15 mouse cellular contexts compared by ENCODE assay signal in genomic region chr9:122186643-122187226, GRCm38 (mm10).
DNase-seq lines count a peak whose midpoint lies in the region; ATAC-seq and TF ChIP-seq lines count a peak whose summit lies in the region.
"Had no signal": no experiment of that assay in that cellular context is flagged by ENCODE, and none has a peak within 500 bp of the region (broad histone marks: within the 10 kb centered on the region; RNA-seq: fewer than 3 reads in every experiment).

No protein-coding gene starts in this region.

- 61% methylated on average over 1 of the region's 1 CpGs for WGBS in hindbrain, embryonic 10.5 days
- WGBS in hindbrain, embryonic 16.5 days: 100% methylated on average over 1 of the region's 1 CpGs
- 78% methylated on average over 1 of the region's 1 CpGs for WGBS in liver, adult 2 months
- WGBS in liver, embryonic 11.5 days: 68% methylated on average over 1 of the region's 1 CpGs
- whole genome bisulfite sequencing in heart, embryonic 14.5 days: 50% methylated on average over 1 of the region's 1 CpGs
- WGBS in stomach, embryonic 16.5 days: 57% methylated on average over 1 of the region's 1 CpGs
- WGBS in forebrain, embryonic 11.5 days: 88% methylated on average over 1 of the region's 1 CpGs

- H3K27me3 ChIP-seq in hindbrain, embryonic 10.5 days (ENCODE audit: insufficient read depth, poor library complexity, severe bottlenecking): no peaks in the 10 kb centered on the region
- no peaks in the 10 kb centered on the region for H3K27me3 ChIP-seq in hindbrain, embryonic 16.5 days (replicated peaks; ENCODE audit: control insufficient read depth, insufficient read depth, low read length)
- no peaks in the 10 kb centered on the region for H3K27me3 ChIP-seq in liver, adult 2 months (ENCODE audit: control insufficient read depth, insufficient read depth, low read length)
- H3K27me3 ChIP-seq in liver, embryonic 11.5 days (replicated peaks; ENCODE audit: control insufficient read depth, insufficient read depth, low read length): no peaks in the 10 kb centered on the region
- no peaks in the 10 kb centered on the region for H3K27me3 ChIP-seq in heart, embryonic 14.5 days (ENCODE audit: control insufficient read depth, insufficient read depth, low read length)
- H3K27me3 ChIP-seq in stomach, embryonic 16.5 days (ENCODE audit: control insufficient read depth, insufficient read depth, low read length): no peaks in the 10 kb centered on the region
- H3K27me3 ChIP-seq in forebrain, embryonic 11.5 days (ENCODE audit: control insufficient read depth, insufficient read depth, low read length): no peaks in the 10 kb centered on the region
- H3K27me3 ChIP-seq: forebrain, embryonic 15.5 days; liver, embryonic 15.5 days; neural tube, embryonic 12.5 days had no signal

- no peaks in the 10 kb centered on the region for H3K9me3 ChIP-seq in hindbrain, embryonic 10.5 days
- no peaks in the 10 kb centered on the region for H3K9me3 ChIP-seq in hindbrain, embryonic 16.5 days (ENCODE audit: control insufficient read depth, low read length)
- no peaks in the 10 kb centered on the region for H3K9me3 ChIP-seq in liver, embryonic 11.5 days (ENCODE audit: control insufficient read depth, low read length)
- no peaks in the 10 kb centered on the region for H3K9me3 ChIP-seq in heart, embryonic 14.5 days (ENCODE audit: control insufficient read depth, low read length)
- no peaks in the 10 kb centered on the region for H3K9me3 ChIP-seq in stomach, embryonic 16.5 days (replicated peaks; ENCODE audit: control insufficient read depth, low read length)
- no peaks in the 10 kb centered on the region for H3K9me3 ChIP-seq in forebrain, embryonic 11.5 days (ENCODE audit: control insufficient read depth, low read length)
- H3K9me3 ChIP-seq: forebrain, embryonic 15.5 days; liver, embryonic 15.5 days; neural tube, embryonic 12.5 days had no signal

- H3K27ac ChIP-seq in hindbrain, embryonic 10.5 days: peak overlapping the region; percentile 8; the same call in 1 of the 2 replicates
- H3K27ac ChIP-seq in hindbrain, embryonic 16.5 days (ENCODE audit: low read depth, low read length): no peak overlapping the region
- H3K27ac ChIP-seq in liver, adult 2 months (replicated peaks; ENCODE audit: insufficient read depth, low read depth, low read length): peak overlapping the region; percentile 33
- no peak overlapping the region for H3K27ac ChIP-seq in liver, embryonic 11.5 days (ENCODE audit: low read depth, low read length)
- H3K27ac ChIP-seq in heart, embryonic 14.5 days (replicated peaks in 1 of 2; ENCODE audit: control insufficient read depth in 1 of 2, insufficient read depth in 1 of 2, low read depth in 2 of 2, low read length in 2 of 2): peak overlapping the region; percentile 60 to 63; a peak in 3 of 4 replicates
- H3K27ac ChIP-seq in stomach, embryonic 16.5 days (ENCODE audit: low read length): 0 out of 2 replicates have a peak overlapping the region, but pooled peaks have one; percentile 38
- H3K27ac ChIP-seq in forebrain, embryonic 11.5 days (ENCODE audit: low read depth, low read length): no peak overlapping the region
- H3K27ac ChIP-seq: forebrain, embryonic 15.5 days; liver, embryonic 15.5 days; neural tube, embryonic 12.5 days had no signal

- H3K4me3 ChIP-seq in hindbrain, embryonic 10.5 days: no peak overlapping the region
- no peak overlapping the region for H3K4me3 ChIP-seq in hindbrain, embryonic 16.5 days (ENCODE audit: low read length)
- no peak overlapping the region for H3K4me3 ChIP-seq in liver, adult 2 months (ENCODE audit: insufficient read depth, low read depth, low read length)
- no peak overlapping the region for H3K4me3 ChIP-seq in liver, embryonic 11.5 days (ENCODE audit: low read depth, low read length)
- H3K4me3 ChIP-seq in heart, embryonic 14.5 days (ENCODE audit: control insufficient read depth in 1 of 2, insufficient read depth in 1 of 2, low read depth in 1 of 2, low read length in 2 of 2): no peak overlapping the region
- H3K4me3 ChIP-seq in stomach, embryonic 16.5 days (replicated peaks; ENCODE audit: low read length): no peak overlapping the region
- no peak overlapping the region for H3K4me3 ChIP-seq in forebrain, embryonic 11.5 days (ENCODE audit: low read depth, low read length)
- H3K4me3 ChIP-seq: forebrain, embryonic 15.5 days; liver, embryonic 15.5 days; neural tube, embryonic 12.5 days had no signal

- no peak overlapping the region for H3K4me2 ChIP-seq in hindbrain, embryonic 16.5 days (ENCODE audit: low read length)
- H3K4me2 ChIP-seq in liver, embryonic 11.5 days: no peak overlapping the region
- H3K4me2 ChIP-seq in heart, embryonic 14.5 days (ENCODE audit: low read length): no peak overlapping the region
- no peak overlapping the region for H3K4me2 ChIP-seq in stomach, embryonic 16.5 days (ENCODE audit: low read depth, low read length)
- no peak overlapping the region for H3K4me2 ChIP-seq in forebrain, embryonic 11.5 days (ENCODE audit: low read depth, low read length, severe bottlenecking)
- H3K4me2 ChIP-seq: forebrain, embryonic 15.5 days; liver, embryonic 15.5 days; neural tube, embryonic 12.5 days had no signal

- H3K4me1 ChIP-seq in hindbrain, embryonic 10.5 days (replicated peaks): peaks cover 13% of the 10 kb centered on the region; the same call in 1 of the 2 replicates
- no peaks in the 10 kb centered on the region for H3K4me1 ChIP-seq in hindbrain, embryonic 16.5 days (ENCODE audit: control insufficient read depth, insufficient read depth, low read depth, low read length)
- peaks cover 17% of the 10 kb centered on the region for H3K4me1 ChIP-seq in liver, adult 2 months (ENCODE audit: control insufficient read depth, insufficient read depth, low read length)
- H3K4me1 ChIP-seq in liver, embryonic 11.5 days (replicated peaks; ENCODE audit: control insufficient read depth, insufficient read depth, low read length): no peaks in the 10 kb centered on the region
- peaks cover 19 to 41% of the 10 kb centered on the region in 2 experiments for H3K4me1 ChIP-seq in heart, embryonic 14.5 days (ENCODE audit: control insufficient read depth in 2 of 2, insufficient read depth in 2 of 2, low read length in 2 of 2)
- no peaks in the 10 kb centered on the region for H3K4me1 ChIP-seq in stomach, embryonic 16.5 days (ENCODE audit: control insufficient read depth, insufficient read depth, low read length)
- H3K4me1 ChIP-seq in forebrain, embryonic 11.5 days (replicated peaks; ENCODE audit: control insufficient read depth, insufficient read depth, low read length): no peaks in the 10 kb centered on the region
- H3K4me1 ChIP-seq: forebrain, embryonic 15.5 days; neural tube, embryonic 12.5 days had no signal

- no peak overlapping the region for H3K9ac ChIP-seq in hindbrain, embryonic 16.5 days (ENCODE audit: low read depth, low read length)
- no peak overlapping the region for H3K9ac ChIP-seq in liver, adult 2 months (ENCODE audit: low read depth, low read length)
- no peak overlapping the region for H3K9ac ChIP-seq in liver, embryonic 11.5 days (ENCODE audit: low read depth, low read length)
- H3K9ac ChIP-seq in heart, embryonic 14.5 days (ENCODE audit: low read length): peak overlapping the region; percentile 31; the same call in 1 of the 2 replicates
- no peak overlapping the region for H3K9ac ChIP-seq in stomach, embryonic 16.5 days (ENCODE audit: low read length)
- no peak overlapping the region for H3K9ac ChIP-seq in forebrain, embryonic 11.5 days (ENCODE audit: low read length)
- H3K9ac ChIP-seq: forebrain, embryonic 15.5 days; liver, embryonic 15.5 days; neural tube, embryonic 12.5 days had no signal

- no peak for TF ChIP-seq POLR2A in liver, adult 2 months (IDR thresholded peaks at IDR 0.05; ENCODE audit: extremely low read depth, insufficient read depth, low read length)

- no peak for DNase-seq in hindbrain, embryonic 10.5 days (ENCODE audit: low spot score)
- DNase-seq in liver, adult 2 months (ENCODE audit: extremely low read depth, low read depth, low spot score): no peak
- no peak for DNase-seq in liver, embryonic 11.5 days (ENCODE audit: low spot score)
- DNase-seq in forebrain, embryonic 11.5 days (ENCODE audit: low spot score): no peak
- DNase-seq: cerebellum, adult 11-12 months; left cerebral cortex, postnatal 4 days; thymus, adult 18-20 months had no signal

- H3K79me2 ChIP-seq in liver, adult 2 months (ENCODE audit: control insufficient read depth, insufficient read depth, low read length): no peaks in the 10 kb centered on the region

- TF ChIP-seq CTCF in liver, adult 2 months (IDR thresholded peaks at IDR 0.05; ENCODE audit: low read depth, low read length): no peak

- no peak for ATAC-seq in hindbrain, embryonic 16.5 days
- no peak for ATAC-seq in liver, embryonic 11.5 days (replicated peaks; ENCODE audit: low FRiP score)
- ATAC-seq in heart, embryonic 14.5 days (ENCODE audit: insufficient number of reproducible peaks, insufficient read depth, low FRiP score, low read depth): no peak
- no peak for ATAC-seq in stomach, embryonic 16.5 days (ENCODE audit: insufficient read depth, low FRiP score)
- no peak for ATAC-seq in forebrain, embryonic 11.5 days (replicated peaks; ENCODE audit: low FRiP score)
- ATAC-seq: CD4-positive, CD25-positive, alpha-beta regulatory T cell, adult 4 months; forebrain, embryonic 15.5 days; inflammation-experienced regulatory T-cells, adult 6 months had no signal

- no peaks in the 10 kb centered on the region for H3K36me3 ChIP-seq in hindbrain, embryonic 10.5 days
- H3K36me3 ChIP-seq in hindbrain, embryonic 16.5 days (ENCODE audit: control insufficient read depth, insufficient read depth, low read length): no peaks in the 10 kb centered on the region
- no peaks in the 10 kb centered on the region for H3K36me3 ChIP-seq in liver, adult 2 months (ENCODE audit: control insufficient read depth, insufficient read depth, low read length)
- H3K36me3 ChIP-seq in liver, embryonic 11.5 days (ENCODE audit: control insufficient read depth, insufficient read depth, low read length): no peaks in the 10 kb centered on the region
- no peaks in the 10 kb centered on the region for H3K36me3 ChIP-seq in heart, embryonic 14.5 days (ENCODE audit: control insufficient read depth, insufficient read depth, low read length)
- H3K36me3 ChIP-seq in stomach, embryonic 16.5 days (ENCODE audit: control insufficient read depth, insufficient read depth, low read length): no peaks in the 10 kb centered on the region
- H3K36me3 ChIP-seq in forebrain, embryonic 11.5 days (ENCODE audit: control insufficient read depth, insufficient read depth, low read length): no peaks in the 10 kb centered on the region
- H3K36me3 ChIP-seq: forebrain, embryonic 15.5 days; liver, embryonic 15.5 days had no signal

Comparison
In these comparisons a context has a peak if more than half of its experiments do, and no peak if none do; other contexts are left out.
1. H3K27ac ChIP-seq: peak in hindbrain, embryonic 10.5 days (single experiment), liver, adult 2 months (single experiment), heart, embryonic 14.5 days (2 of 2) and stomach, embryonic 16.5 days (single experiment); none in hindbrain, embryonic 16.5 days (single experiment), liver, embryonic 11.5 days (single experiment) and forebrain, embryonic 11.5 days (single experiment).